17 mouse cellular contexts compared by ENCODE assay signal in the genomic region with DNA sequence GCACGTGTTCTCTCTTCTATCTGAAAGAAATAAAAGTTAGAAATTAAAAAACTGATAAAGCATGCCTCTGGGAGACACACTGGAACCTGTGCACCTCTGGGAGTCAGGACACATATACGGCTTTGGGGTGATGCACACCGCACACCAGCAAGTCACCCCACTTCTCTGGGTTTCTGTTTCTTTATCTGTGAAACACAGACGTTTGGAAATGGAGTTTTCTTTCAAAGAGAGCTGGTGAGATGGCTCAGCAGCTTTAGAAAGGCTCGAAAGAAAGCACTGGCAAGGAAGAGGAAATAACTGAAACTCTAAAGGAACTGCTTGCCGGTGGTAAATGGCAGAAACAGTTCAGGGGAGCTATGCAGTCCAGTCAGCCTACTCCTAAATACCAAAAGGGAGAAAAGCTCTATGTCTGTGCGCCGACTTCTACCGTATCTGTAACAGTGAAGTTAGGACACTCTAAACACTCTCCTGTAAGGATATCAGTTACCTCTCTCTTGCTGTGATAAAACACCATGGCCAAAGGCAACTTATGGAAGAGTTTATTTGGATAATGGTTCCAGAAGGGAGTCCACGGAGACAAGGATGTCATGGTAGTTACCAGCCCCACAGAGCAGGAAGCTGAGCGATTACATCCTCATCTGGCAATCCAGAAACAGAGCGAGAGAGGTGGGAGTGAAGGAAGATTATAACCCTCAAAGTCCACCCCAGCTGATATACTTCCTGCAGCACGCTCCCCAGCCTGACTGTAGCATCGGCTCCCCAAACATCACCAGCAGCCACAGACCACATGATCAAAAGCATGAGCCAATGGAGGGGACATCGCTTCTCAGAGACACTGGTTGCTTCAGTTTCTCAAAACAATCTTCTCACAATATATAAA. TPM values are rescaled to one million over a fixed set of nuclear protein-coding genes. Genes with fewer than 3 reads are reported as not detected.
DNase-seq lines count a peak whose midpoint lies in the region; ATAC-seq and TF ChIP-seq lines count a peak whose summit lies in the region.
"Had no signal": no experiment of that assay in that cellular context is flagged by ENCODE, and none has a peak within 500 bp of the region (broad histone marks: within the 10 kb centered on the region; RNA-seq: fewer than 3 reads in every experiment).

No protein-coding gene starts in this region.

- TF ChIP-seq CTCF in lung, postnatal 0 days (IDR thresholded peaks at IDR 0.05) = no peak
- TF ChIP-seq CTCF in MEL (IDR thresholded peaks at IDR 0.05 in 2 of 3, conservative IDR thresholded peaks at IDR 0.05 in 1 of 3; ENCODE audit: control insufficient read depth in 1 of 3, insufficient read depth in 1 of 3, low read depth in 2 of 3, low read length in 3 of 3, poor library complexity in 1 of 3, severe bottlenecking in 1 of 3) = no peak

- H3K4me2 ChIP-seq in lung, postnatal 0 days (replicated peaks; ENCODE audit: low read depth, low read length) = no peak overlapping the region
- peak overlapping the region; percentile 44 for H3K4me2 ChIP-seq in liver, embryonic 16.5 days (ENCODE audit: low read depth, low read length)
- H3K4me2 ChIP-seq: forebrain, embryonic 15.5 days; heart, embryonic 12.5 days; hindbrain, embryonic 15.5 days had no signal

- no peaks in the 10 kb centered on the region for H3K36me3 ChIP-seq in lung, postnatal 0 days (ENCODE audit: insufficient read depth, low read length)
- peaks cover 0 to 4% of the 10 kb centered on the region in 2 experiments; a peak in 2 of 4 replicates for H3K36me3 ChIP-seq in MEL (ENCODE audit: control insufficient read depth in 1 of 2, insufficient read depth in 2 of 2, low read length in 2 of 2)
- H3K36me3 ChIP-seq in liver, embryonic 16.5 days (ENCODE audit: control insufficient read depth, insufficient read depth) = no peaks in the 10 kb centered on the region
- H3K36me3 ChIP-seq: forebrain, embryonic 15.5 days; heart, embryonic 12.5 days; hindbrain, embryonic 15.5 days had no signal

- ATAC-seq in lung, postnatal 0 days = peak; percentile 32; the same call in 1 of the 2 replicates
- ATAC-seq in erythroblast, adult 5-6 weeks (replicated peaks; ENCODE audit: low FRiP score, poor library complexity, severe bottlenecking) = peak; percentile 60
- ATAC-seq in liver, embryonic 16.5 days (ENCODE audit: low read depth) = peak; percentile 60
- no peak for ATAC-seq in megakaryocyte, adult 5-6 weeks (ENCODE audit: poor library complexity, severe bottlenecking)
- ATAC-seq: forebrain, embryonic 15.5 days had no signal

- no peak overlapping the region for H3K27ac ChIP-seq in lung, postnatal 0 days (ENCODE audit: low read length)
- H3K27ac ChIP-seq in MEL (ENCODE audit: control insufficient read depth, low read depth, low read length) = peak overlapping the region; percentile 87
- H3K27ac ChIP-seq in liver, embryonic 16.5 days (ENCODE audit: low read length) = peak overlapping the region; percentile 77
- H3K27ac ChIP-seq: forebrain, embryonic 15.5 days; hindbrain, embryonic 15.5 days had no signal

- no peaks in the 10 kb centered on the region for H3K9me3 ChIP-seq in lung, postnatal 0 days (ENCODE audit: low read length)
- no peaks in the 10 kb centered on the region for H3K9me3 ChIP-seq in MEL (replicated peaks; ENCODE audit: insufficient read depth, low read length)
- H3K9me3 ChIP-seq in liver, embryonic 16.5 days (replicated peaks; ENCODE audit: control insufficient read depth, low read length) = no peaks in the 10 kb centered on the region
- H3K9me3 ChIP-seq: forebrain, embryonic 15.5 days; hindbrain, embryonic 15.5 days had no signal

- TF ChIP-seq POLR2A in MEL (IDR thresholded peaks at IDR 0.05; ENCODE audit: control insufficient read depth in 1 of 2, insufficient read depth in 1 of 2, low read depth in 1 of 2, low read length in 2 of 2, poor library complexity in 1 of 2) = peak in 1 of 2 experiments; percentile 59; a peak in 1 of 4 replicates

- H3K4me3 ChIP-seq in lung, postnatal 0 days (ENCODE audit: low read depth, low read length) = no peak overlapping the region
- H3K4me3 ChIP-seq in MEL (ENCODE audit: control insufficient read depth in 1 of 2, insufficient read depth in 1 of 2, low read depth in 2 of 2, low read length in 2 of 2) = peak overlapping the region; percentile 52 to 60
- peak overlapping the region; percentile 3; the same call in 1 of the 2 replicates for H3K4me3 ChIP-seq in liver, embryonic 16.5 days (ENCODE audit: low read depth, low read length)
- H3K4me3 ChIP-seq: forebrain, embryonic 15.5 days; heart, embryonic 12.5 days; hindbrain, embryonic 15.5 days; megakaryocyte, embryonic 14.5 days had no signal

- DNase-seq in lung, postnatal 0 days (ENCODE audit: low spot score) = no peak
- DNase-seq in lung, postnatal 25 days (ENCODE audit: low spot score) = no peak
- DNase-seq in MEL (ENCODE audit: low read depth, low spot score) (peak; percentile 82), adipocyte (ENCODE audit: low spot score) (no peak)
- no peak for DNase-seq in retina, postnatal 1 day
- DNase-seq: B cell, adult 2 months; heart, postnatal 36 days; kidney, adult 11 months; kidney, postnatal 14 days; thymus, adult 18-20 months had no signal

- no peaks in the 10 kb centered on the region; the same call in 1 of the 2 replicates for H3K79me2 ChIP-seq in MEL (ENCODE audit: control insufficient read depth, insufficient read depth, low read length, poor library complexity)

- TF ChIP-seq EP300 in lung, postnatal 0 days (IDR thresholded peaks at IDR 0.05) = no peak
- peak; percentile 59 to 75 for TF ChIP-seq EP300 in MEL (IDR thresholded peaks at IDR 0.05; ENCODE audit: low read depth in 1 of 2, low read length in 2 of 2)

- WGBS in lung, postnatal 0 days = 67% methylated on average over 15 of the region's 15 CpGs
- WGBS in liver, embryonic 16.5 days (ENCODE audit: insufficient replicate concordance) = 39% methylated on average over 15 of the region's 15 CpGs

- TF ChIP-seq RAD21 in MEL (IDR thresholded peaks at IDR 0.05; ENCODE audit: low read depth, low read length) = no peak

- no peaks in the 10 kb centered on the region for H3K27me3 ChIP-seq in lung, postnatal 0 days (replicated peaks; ENCODE audit: insufficient read depth, low read length)
- H3K27me3 ChIP-seq in MEL (ENCODE audit: control insufficient read depth in 1 of 2, insufficient read depth in 2 of 2, low read length in 2 of 2) = no peaks in the 10 kb centered on the region; a peak in 1 of 4 replicates
- no peaks in the 10 kb centered on the region for H3K27me3 ChIP-seq in liver, embryonic 16.5 days (ENCODE audit: control insufficient read depth, insufficient read depth, low read depth, low read length)
- H3K27me3 ChIP-seq: forebrain, embryonic 15.5 days; heart, embryonic 12.5 days; hindbrain, embryonic 15.5 days had no signal

- H3K4me1 ChIP-seq in lung, postnatal 0 days (ENCODE audit: insufficient read depth, low read depth, low read length) = no peaks in the 10 kb centered on the region
- peaks cover 0 to 5% of the 10 kb centered on the region in 2 experiments; a peak in 2 of 4 replicates for H3K4me1 ChIP-seq in MEL (ENCODE audit: control insufficient read depth in 1 of 2, insufficient read depth in 2 of 2, low read length in 2 of 2)
- peaks cover 9% of the 10 kb centered on the region for H3K4me1 ChIP-seq in liver, embryonic 16.5 days (ENCODE audit: control insufficient read depth, low read depth, low read length)
- H3K4me1 ChIP-seq: forebrain, embryonic 15.5 days; hindbrain, embryonic 15.5 days had no signal

- H3K9ac ChIP-seq in lung, postnatal 0 days (replicated peaks; ENCODE audit: low read depth) = no peak overlapping the region
- H3K9ac ChIP-seq in MEL (ENCODE audit: control insufficient read depth, low read depth, low read length, poor library complexity, severe bottlenecking) = peak overlapping the region; percentile 64
- H3K9ac ChIP-seq in liver, embryonic 16.5 days (ENCODE audit: low read depth, low read length) = peak overlapping the region; percentile 17; the same call in 1 of the 2 replicates
- H3K9ac ChIP-seq: forebrain, embryonic 15.5 days; heart, embryonic 12.5 days; hindbrain, embryonic 15.5 days had no signal

TF ChIP-seq in MEL, 35 proteins besides CTCF, POLR2A, EP300 and RAD21 (continues in another document):
- TF ChIP-seq GABPA (IDR thresholded peaks at IDR 0.05; ENCODE audit: low read depth, low read length) = no peak
- TF ChIP-seq NELFE (IDR thresholded peaks at IDR 0.05; ENCODE audit: low read depth, low read length) = peak; percentile 18
- TF ChIP-seq NRF1 (IDR thresholded peaks at IDR 0.05; ENCODE audit: insufficient read depth, low read depth, low read length, poor library complexity, severe bottlenecking) = no peak
- no peak for TF ChIP-seq E2F4 (IDR thresholded peaks at IDR 0.05; ENCODE audit: borderline replicate concordance, low read depth, low read length)
- peak; percentile 79 for TF ChIP-seq USF1 (IDR thresholded peaks at IDR 0.05; ENCODE audit: low read depth, low read length)
- no peak for TF ChIP-seq SMC3 (IDR thresholded peaks at IDR 0.05; ENCODE audit: low read depth, low read length)
- no peak for TF ChIP-seq JUND (IDR thresholded peaks at IDR 0.05; ENCODE audit: low read depth, low read length)
- TF ChIP-seq MAX (IDR thresholded peaks at IDR 0.05; ENCODE audit: low read length) = peak; percentile 80
- no peak for TF ChIP-seq MYB (IDR thresholded peaks at IDR 0.05; ENCODE audit: low read depth, low read length)
- TF ChIP-seq RCOR1 (IDR thresholded peaks at IDR 0.05; ENCODE audit: low read depth, low read length) = no peak
- no peak for TF ChIP-seq CHD2 (IDR thresholded peaks at IDR 0.05; ENCODE audit: low read length)
- no peak for TF ChIP-seq MAZ (IDR thresholded peaks at IDR 0.05; ENCODE audit: low read depth, low read length)
- peak; percentile 58 for TF ChIP-seq MXI1 (IDR thresholded peaks at IDR 0.05; ENCODE audit: low read depth, low read length)
- TF ChIP-seq MYC (IDR thresholded peaks at IDR 0.05; ENCODE audit: low read depth, low read length) = peak; percentile 43; the same call in 1 of the 2 replicates
- TF ChIP-seq USF2 (IDR thresholded peaks at IDR 0.05; ENCODE audit: borderline replicate concordance in 1 of 2, insufficient read depth in 1 of 2, low read depth in 1 of 2, low read length in 2 of 2) = no peak
- TF ChIP-seq UBTF (IDR thresholded peaks at IDR 0.05; ENCODE audit: borderline replicate concordance, insufficient read depth, low read depth, low read length) = no peak
- no peak for TF ChIP-seq ZMIZ1 (IDR thresholded peaks at IDR 0.05; ENCODE audit: low read depth, low read length)

RNA-seq across cellular contexts. Expression of gene Gcnt4, which starts 42.0 kb away (rescaled TPM):
- polyA plus RNA-seq in lung, postnatal 0 days (2015; fragmentation: Nextera tagmentation; extraction: Ambion mirVana) = 0.19 and 0.27 TPM in 2 replicates
- not detected in 2 replicates for total RNA-seq in MEL (2012; rRNA removed)
- polyA plus RNA-seq in MEL (2012; ENCODE audit: insufficient read depth in 1 of 2, insufficient read length in 2 of 2, low read depth in 1 of 2, low replicate concordance in 2 of 2, missing spikeins in 1 of 2) = not detected
- not detected in 2 replicates for total RNA-seq in erythroblast, adult 5-6 weeks (2015; ENCODE audit: low replicate concordance)
- not detected in 2 replicates for total RNA-seq in erythroblast, adult 5-6 weeks (2017; ENCODE audit: low replicate concordance)
- 1.5 TPM in 2 replicates for polyA plus RNA-seq in liver, embryonic 16.5 days (2015; fragmentation: Nextera tagmentation; extraction: Ambion mirVana)
- total RNA-seq in megakaryocyte, adult 5-6 weeks (2015) = 0.09 and 0.11 TPM in 2 replicates
- total RNA-seq in megakaryocyte, adult 5-6 weeks (2017) = 0.11 TPM in 1 of 2 replicates, not detected in the other
